Mouse (Mus musculus): ENCODE measurements around the gene Olfr1015.

- TF ChIP-seq CTCF (IDR thresholded peaks at IDR 0.05; ENCODE audit: insufficient read depth, low read length) = no peak
- TF ChIP-seq POLR2A (IDR thresholded peaks at IDR 0.05; ENCODE audit: borderline replicate concordance, extremely low read depth, low read depth, low read length) = no peak
Observed at GRCm38 (mm10) chr2:85792331-85792730, 10.5 kb downstream of the Olfr1015 start.

Measured in lung, adult 2 months (tissue).